Mouse (Mus musculus) thymus, adult 2 months (tissue): ENCODE results near the gene Gabbr2.

Experiments used
- CTCF ChIP-seq: fragments of 200-500 bp; IDR thresholded peaks from 2 replicates; pipeline ENCODE4 v1.5.1; 2012; ENCODE audit warnings: mild to moderate bottlenecking, control low read depth, low read length, moderate library complexity, borderline replicate concordance; ENCODE audit not compliant: control insufficient read depth, poor library complexity, insufficient read depth; ENCODE audit errors: extremely low read depth
- POLR2A ChIP-seq: fragments of 200-500 bp; IDR thresholded peaks from 2 replicates; pipeline ENCODE4 v1.6.1; 2012; ENCODE audit warnings: mild to moderate bottlenecking, low read length, control low read depth, moderate library complexity; ENCODE audit not compliant: control insufficient read depth, poor library complexity, insufficient read depth; ENCODE audit errors: extremely low read depth

DNA sequence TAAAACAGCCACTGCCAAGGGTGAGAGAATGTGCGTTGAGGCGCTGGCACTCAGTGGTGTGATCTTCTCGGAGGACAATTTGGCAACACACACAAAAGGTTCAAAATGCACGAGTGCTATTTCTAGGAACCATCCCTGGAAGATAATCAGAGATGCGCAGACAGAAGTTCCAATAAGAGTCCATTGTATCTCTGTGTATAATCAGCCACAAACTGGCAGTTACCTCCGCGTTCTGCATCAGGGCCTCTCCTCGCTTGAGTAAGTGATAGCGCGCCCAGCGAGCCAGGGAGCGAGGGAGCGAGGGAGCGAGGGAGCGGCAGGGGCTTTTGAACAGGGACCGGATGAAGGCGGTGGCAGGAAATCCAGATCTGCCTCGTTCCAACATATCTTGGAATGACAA, 155.6 kb downstream of the Gabbr2 start:
- TF ChIP-seq CTCF (no peak), POLR2A (no peak)
